Mouse (Mus musculus): ENCODE results near the gene D630003M21Rik.

- TF ChIP-seq CTCF (IDR thresholded peaks at IDR 0.05; ENCODE audit: low read depth, low read length) (no peak), POLR2A (IDR thresholded peaks at IDR 0.05; ENCODE audit: borderline replicate concordance, low read depth, low read length) (no peak)
These were observed 74.4 kb downstream of the D630003M21Rik start for GRCm38 (mm10) chr2:158154641-158155040.

All from bone marrow macrophage, adult 2 months (primary cell).